Mouse (Mus musculus) liver, adult 10 weeks (tissue): ENCODE results near the gene Rhox4b. TPM values are rescaled to one million over a fixed set of nuclear protein-coding genes. Genes with fewer than 3 reads are reported as not detected.

Experiments used
- polyA plus RNA-seq: library from polyadenylated mRNA; stranded (reverse); fragments of 350-450 nt; fragmentation: Illumina TruSeq; extraction: RNeasy Lipid Tissue Mini Kit (QIAGEN cat#74804); gene quantifications from one replicate; pipeline ENCODE4 v1.2.3, GENCODE M21; 2014; ENCODE audit warnings: low read depth, low replicate concordance

Rhox4b gene
- not detected for polyA plus RNA-seq

DNA sequence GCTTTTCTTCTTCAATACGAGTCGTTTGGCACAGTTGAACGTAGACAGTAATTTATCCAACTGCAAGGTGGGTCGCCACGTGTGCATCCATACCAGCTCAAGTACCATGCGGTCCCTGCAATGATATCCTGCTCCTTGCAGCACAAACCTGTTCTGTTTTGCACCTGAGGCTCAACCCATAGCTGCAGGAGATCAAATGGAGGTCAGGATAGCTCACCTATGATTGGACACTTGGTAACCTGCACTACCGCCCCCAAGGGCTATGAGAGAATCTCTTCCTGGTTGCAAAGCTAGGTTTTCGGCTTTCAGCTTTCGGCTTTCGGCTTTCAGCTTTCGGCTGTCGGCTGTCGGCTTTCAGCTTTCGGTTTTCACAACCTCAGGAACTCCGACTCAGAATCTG is at the start of gene Rhox4b:
TSS of gene Rhox4b (plus strand) at position 301 of the 400 bp plus-strand sequence.

DNA sequence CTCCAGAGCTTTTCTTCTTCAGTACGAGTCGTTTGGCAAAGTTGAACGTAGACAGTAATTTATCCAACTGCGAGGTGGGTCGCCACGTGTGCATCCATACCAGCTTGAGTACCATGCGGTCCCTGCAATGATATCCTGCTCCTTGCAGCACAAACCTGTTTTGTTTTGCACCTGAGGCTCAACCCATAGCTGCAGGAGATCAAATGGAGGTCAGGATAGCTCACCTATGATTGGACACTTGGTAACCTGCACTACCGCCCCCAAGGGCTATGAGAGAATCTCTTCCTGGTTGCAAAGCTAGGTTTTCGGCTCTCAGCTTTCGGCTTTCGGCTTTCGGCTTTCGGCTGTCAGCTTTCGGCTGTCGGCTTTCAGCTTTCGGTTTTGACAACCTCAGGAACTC is 41.7 kb upstream of the Rhox4b start, which contains the start of gene Rhox4a2:
TSS of gene Rhox4a2 (plus strand) at position 301 of the 400 bp plus-strand sequence.

DNA sequence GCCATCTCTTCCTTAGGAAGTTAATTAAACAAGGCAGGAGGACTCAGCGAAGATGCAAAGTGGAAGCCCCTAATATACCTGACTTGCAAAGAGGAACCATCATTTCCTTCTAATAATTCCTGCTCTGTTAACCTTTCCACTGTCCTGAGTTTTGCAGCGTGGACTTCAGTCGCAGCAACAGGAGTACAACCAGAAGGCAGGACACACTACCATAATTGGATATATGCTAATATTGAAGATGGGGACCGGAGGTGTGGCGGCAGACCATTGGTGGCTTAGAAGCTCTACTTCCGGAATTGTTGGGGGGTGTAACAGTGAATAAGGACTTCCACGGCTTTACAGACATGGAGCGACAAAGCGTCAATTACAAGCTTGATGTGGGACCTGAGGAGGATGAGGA is 20.5 kb upstream of the Rhox4b start, which contains the start of gene Rhox2b:
TSS of gene Rhox2b (plus strand) at position 301 of the 400 bp plus-strand sequence.

GRCm38 (mm10) chrX:37453380-37453779 is 21.1 kb downstream of the Rhox4b start, which contains the start of gene Rhox2c:
TSS of gene Rhox2c (plus strand) at chrX:37453680.

GRCm38 (mm10) chrX:37458285-37458684 is 26.0 kb downstream of the Rhox4b start, which contains the start of gene Rhox3c:
TSS of gene Rhox3c (plus strand) at chrX:37458585.

GRCm38 (mm10) chrX:37480037-37480436 is 47.7 kb downstream of the Rhox4b start, which contains the start of gene Rhox4c:
TSS of gene Rhox4c (plus strand) at chrX:37480337.

Other genes with a start within 250 kb of the Rhox4b start
- 196 TPM for gene Ndufa1, start 241.3 kb upstream of the Rhox4b start, polyA plus RNA-seq
- gene Rnf113a1, start 241.2 kb upstream of the Rhox4b start, polyA plus RNA-seq = 0.32 TPM
- not detected for gene Gm9, start 221.5 kb upstream of the Rhox4b start, polyA plus RNA-seq
- gene Rhox1, start 210.2 kb upstream of the Rhox4b start, polyA plus RNA-seq = not detected
- gene Rhox2a, start 187.5 kb upstream of the Rhox4b start, polyA plus RNA-seq = not detected
- not detected for gene Rhox3a, start 182.6 kb upstream of the Rhox4b start, polyA plus RNA-seq
- gene Rhox4a, start 167.2 kb upstream of the Rhox4b start, polyA plus RNA-seq = not detected
- gene Rhox3a2, start 52.5 kb upstream of the Rhox4b start, polyA plus RNA-seq = not detected
- not detected for gene Rhox4a2, start 41.6 kb upstream of the Rhox4b start, polyA plus RNA-seq
- gene Rhox2b, start 20.4 kb upstream of the Rhox4b start, polyA plus RNA-seq = not detected
- gene Rhox2c, start 21.2 kb downstream of the Rhox4b start, polyA plus RNA-seq = not detected
- gene Rhox3c, start 26.1 kb downstream of the Rhox4b start, polyA plus RNA-seq = not detected
- gene Rhox4c, start 47.8 kb downstream of the Rhox4b start, polyA plus RNA-seq = not detected
- gene Rhox2d, start 60.9 kb downstream of the Rhox4b start, polyA plus RNA-seq = not detected
- not detected for gene Rhox4d, start 81.9 kb downstream of the Rhox4b start, polyA plus RNA-seq
- gene Rhox2e, start 98.0 kb downstream of the Rhox4b start, polyA plus RNA-seq = not detected
- gene Rhox3e, start 109.5 kb downstream of the Rhox4b start, polyA plus RNA-seq = not detected
- not detected for gene Rhox4e, start 124.9 kb downstream of the Rhox4b start, polyA plus RNA-seq
- gene Rhox2f, start 138.9 kb downstream of the Rhox4b start, polyA plus RNA-seq = not detected
- gene Rhox3f, start 148.5 kb downstream of the Rhox4b start, polyA plus RNA-seq = not detected
- not detected for gene Rhox4f, start 175.2 kb downstream of the Rhox4b start, polyA plus RNA-seq
- gene Rhox3g, start 196.1 kb downstream of the Rhox4b start, polyA plus RNA-seq = not detected
- gene Rhox2g, start 211.0 kb downstream of the Rhox4b start, polyA plus RNA-seq = not detected
- not detected for gene Rhox4g, start 218.8 kb downstream of the Rhox4b start, polyA plus RNA-seq
- gene Rhox3h, start 236.3 kb downstream of the Rhox4b start, polyA plus RNA-seq = not detected
- gene Rhox2h, start 240.8 kb downstream of the Rhox4b start, polyA plus RNA-seq = not detected